Comparison of ENCODE assay signal across 18 mouse cellular contexts in the genomic region with DNA sequence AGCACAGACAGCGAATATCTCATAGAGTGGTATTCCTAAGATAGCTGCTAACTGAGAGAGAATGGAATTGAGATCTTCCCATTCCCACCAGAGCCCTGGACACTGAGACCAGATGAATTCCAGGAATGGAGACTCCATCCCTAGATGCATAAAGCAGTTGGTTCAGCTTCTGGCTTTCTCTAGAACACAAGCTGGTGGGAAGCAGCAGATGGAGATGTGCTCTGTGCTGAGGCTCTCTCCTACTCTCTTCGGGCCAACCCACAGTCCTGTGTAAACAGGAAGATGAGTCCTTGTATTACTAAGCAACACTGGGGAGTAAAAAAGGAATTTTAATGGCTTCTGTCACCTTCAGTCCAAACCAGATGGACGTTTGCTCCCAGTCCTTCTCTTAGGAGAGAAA. TPM values are rescaled to one million over a fixed set of nuclear protein-coding genes. Genes with fewer than 3 reads are reported as not detected.
DNase-seq lines count a peak whose midpoint lies in the region.
"Had no signal": no experiment of that assay in that cellular context is flagged by ENCODE, and none has a peak within 500 bp of the region (broad histone marks: within the 10 kb centered on the region; RNA-seq: fewer than 3 reads in every experiment).

No protein-coding gene starts in this region.

- peak; percentile 44 to 62 for DNase-seq in frontal cortex, adult 2 months (ENCODE audit: extremely low spot score in 1 of 2, low spot score in 1 of 2)
- no peak for DNase-seq in frontal cortex, postnatal 14 days (ENCODE audit: low spot score in 2 of 2)
- peak; percentile 56 to 64 for DNase-seq in layer of hippocampus, adult 8-10 months (ENCODE audit: low spot score in 2 of 2)
- no peak for DNase-seq in layer of hippocampus, postnatal 10 days (ENCODE audit: low spot score in 2 of 2)
- DNase-seq in right cerebral cortex, adult 2 months (ENCODE audit: low spot score in 2 of 2), result peak; percentile 47 to 61
- no peak for DNase-seq in right cerebral cortex, postnatal 4 days
- peak; percentile 82 for DNase-seq in telencephalon, adult 2 months (ENCODE audit: low read depth, low spot score)
- DNase-seq in ovary, postnatal 36 days (ENCODE audit: low spot score), result no peak
- DNase-seq: adrenal gland, postnatal 14 days; cerebellum, adult 8-10 months; cerebellum, postnatal 36 days; embryo, embryonic 11 days; gastrocnemius, adult 2 months; kidney, adult 18-20 months; lung, embryonic 14.5 days; thymus, adult 2 months; thymus, postnatal 4 days had no signal

RNA-seq across cellular contexts. Expression of gene Gpr68, which starts 32.4 kb away (rescaled TPM):
- 5.4 TPM in 2 replicates for polyA plus RNA-seq in frontal cortex, adult 2 months (2012; rRNA removed)
- total RNA-seq in layer of hippocampus, adult 8-10 months (2022), result 10 to 100 TPM; 15.1 to 27.4 (median 19.9) TPM
- 10 to 100 TPM; 17.4 to 17.6 TPM for total RNA-seq in layer of hippocampus, postnatal 10 days (2021)
- polyA plus RNA-seq: erythroblast, embryonic 14.5 days had no signal

Comparison
In these comparisons a context has a peak if more than half of its experiments do, and no peak if none do; other contexts are left out.
1. DNase-seq: peak in frontal cortex, adult 2 months (2 of 2), layer of hippocampus, adult 8-10 months (2 of 2), right cerebral cortex, adult 2 months (2 of 2) and telencephalon, adult 2 months (single experiment); none in frontal cortex, postnatal 14 days (0 of 2), layer of hippocampus, postnatal 10 days (0 of 2), right cerebral cortex, postnatal 4 days (single experiment) and ovary, postnatal 36 days (single experiment).